Mouse (Mus musculus) layer of hippocampus, postnatal 10 days (tissue): Measurements from ENCODE around the gene Gpat3. TPM values are rescaled to one million over a fixed set of nuclear protein-coding genes. Genes with fewer than 3 reads are reported as not detected.

Source experiments
- DNase-seq, 2 experiments: peaks; one replicate each; pipeline ENCODE4 v3.0.0; 2021; ENCODE audit warnings: low spot score in 2 of 2
- total RNA-seq, 2 experiments: library from RNA; stranded (reverse); gene quantifications; 2 replicates each; pipeline ENCODE4 v1.2.3; 2021

Gpat3 gene
- total RNA-seq, 2 experiments from 2014 or later, result 2.4 to 2.7 TPM

DNA sequence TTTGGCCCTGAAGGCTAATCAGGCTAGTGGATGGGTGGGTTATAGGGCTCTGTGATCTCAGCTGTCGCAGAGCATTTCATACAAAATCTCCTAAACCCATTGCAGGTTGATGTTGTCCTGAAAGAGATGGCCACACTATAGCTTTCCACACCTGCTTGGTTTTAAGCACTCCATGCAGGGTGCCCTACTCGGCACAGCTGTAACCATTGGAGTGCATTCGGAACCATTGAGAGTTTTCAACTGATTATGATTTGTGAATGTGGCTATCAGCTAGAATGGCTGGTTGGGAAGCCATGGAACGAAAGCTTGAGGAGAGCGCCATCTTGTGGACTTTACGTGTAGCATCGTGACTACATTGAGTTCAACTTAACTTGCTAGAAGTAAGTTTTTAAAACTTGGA is 69.5 kb downstream of the Gpat3 start:
- peak; percentile 48 to 59 for DNase-seq

DNA sequence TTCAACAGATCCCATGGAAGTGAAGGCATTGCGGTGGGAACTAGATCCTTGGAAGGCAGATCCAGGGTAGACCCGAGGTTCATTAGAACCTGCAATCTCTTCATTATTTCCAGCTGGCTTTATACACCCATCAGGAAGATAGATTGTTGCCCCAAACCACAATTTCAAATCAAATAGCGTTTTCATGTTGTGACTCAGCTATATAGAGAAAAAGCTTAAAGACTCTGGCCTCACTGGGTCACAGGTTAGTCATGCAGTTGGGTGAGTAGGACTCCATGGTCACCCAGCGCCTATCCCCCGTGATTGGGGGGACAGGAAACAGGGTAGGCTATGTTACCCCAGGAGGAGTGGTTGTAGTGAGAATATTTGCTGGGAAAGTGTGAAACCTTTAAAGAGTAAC is 69.9 kb downstream of the Gpat3 start:
- no peak for DNase-seq

DNA sequence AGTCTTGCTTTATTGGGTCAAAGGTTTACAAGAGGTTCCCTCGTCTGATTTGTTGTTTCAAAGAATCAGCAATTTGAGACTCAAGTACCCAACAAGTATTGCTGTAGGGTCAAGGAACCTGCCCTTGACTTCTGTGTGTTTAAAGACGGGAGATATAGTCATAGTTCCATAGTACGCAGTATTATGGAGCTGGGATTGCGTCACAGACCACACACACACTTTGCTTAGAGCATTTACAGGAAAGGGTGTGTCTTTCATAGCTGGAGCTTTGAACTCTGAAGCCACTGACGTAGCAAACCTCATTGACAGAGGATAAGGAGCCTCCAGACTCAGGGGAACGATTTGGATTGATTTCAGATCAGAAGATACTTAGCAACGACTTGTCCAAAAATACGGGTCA is 70.9 kb downstream of the Gpat3 start:
- DNase-seq, result no peak

GRCm38 (mm10) chr5:100917252-100917774 is 71.8 kb downstream of the Gpat3 start:
- peak; percentile 79 to 80 for DNase-seq

GRCm38 (mm10) chr5:100919069-100919468 is 73.6 kb downstream of the Gpat3 start:
- DNase-seq, result peak; percentile 67 to 68

DNA sequence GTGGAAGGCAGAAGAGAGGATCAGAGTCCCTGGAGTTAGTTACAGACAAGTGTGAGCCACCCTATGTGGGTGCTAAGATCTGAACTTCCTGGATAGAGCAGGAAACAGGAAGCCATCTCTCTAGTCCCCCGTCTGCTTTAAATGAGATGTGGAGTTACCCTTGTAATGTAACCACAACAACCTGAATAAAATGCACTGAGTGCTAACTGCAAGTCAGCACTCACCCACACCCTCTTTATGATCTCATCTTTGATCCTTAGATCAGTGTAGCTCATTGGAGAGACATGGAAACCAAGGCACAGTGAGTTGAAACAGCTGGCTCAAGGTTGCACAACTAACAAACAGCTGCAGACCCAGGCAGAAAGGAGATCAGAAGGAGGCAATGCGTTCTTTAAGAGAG is 84.2 kb downstream of the Gpat3 start:
- DNase-seq, result no peak

GRCm38 (mm10) chr5:100943716-100944115 is 98.2 kb downstream of the Gpat3 start:
- no peak for DNase-seq

- no peak for DNase-seq
Observed at GRCm38 (mm10) chr5:100945336-100945735, 99.8 kb downstream of the Gpat3 start.

Other genes with a start within 250 kb of the Gpat3 start
- 10 to 100 TPM; 56.9 to 60.7 TPM for gene Coq2, start 170.6 kb upstream of the Gpat3 start, total RNA-seq
- gene Hpse, start 126.0 kb upstream of the Gpat3 start, total RNA-seq, result 1 to 10 TPM in 1 of 2 experiments, under 1 TPM in 1; 0.96 to 1.1 TPM
- 10 to 100 TPM; 17.2 to 24.7 TPM for gene Helq, start 47.1 kb upstream of the Gpat3 start, total RNA-seq
- 10 to 100 TPM; 55.4 to 63.7 TPM for gene Mrps18c, start 47.1 kb upstream of the Gpat3 start, total RNA-seq
- 1 to 10 TPM; 5.9 to 6.1 TPM for gene Abraxas1, start 24.7 kb upstream of the Gpat3 start, total RNA-seq